Mouse (Mus musculus): ENCODE data around the gene Fmo1. TPM values are rescaled to one million over a fixed set of nuclear protein-coding genes. Genes with fewer than 3 reads are reported as not detected.

Gene Fmo1
- polyA plus RNA-seq, 1 experiment from 2014 or later = 63.4 TPM

DNA sequence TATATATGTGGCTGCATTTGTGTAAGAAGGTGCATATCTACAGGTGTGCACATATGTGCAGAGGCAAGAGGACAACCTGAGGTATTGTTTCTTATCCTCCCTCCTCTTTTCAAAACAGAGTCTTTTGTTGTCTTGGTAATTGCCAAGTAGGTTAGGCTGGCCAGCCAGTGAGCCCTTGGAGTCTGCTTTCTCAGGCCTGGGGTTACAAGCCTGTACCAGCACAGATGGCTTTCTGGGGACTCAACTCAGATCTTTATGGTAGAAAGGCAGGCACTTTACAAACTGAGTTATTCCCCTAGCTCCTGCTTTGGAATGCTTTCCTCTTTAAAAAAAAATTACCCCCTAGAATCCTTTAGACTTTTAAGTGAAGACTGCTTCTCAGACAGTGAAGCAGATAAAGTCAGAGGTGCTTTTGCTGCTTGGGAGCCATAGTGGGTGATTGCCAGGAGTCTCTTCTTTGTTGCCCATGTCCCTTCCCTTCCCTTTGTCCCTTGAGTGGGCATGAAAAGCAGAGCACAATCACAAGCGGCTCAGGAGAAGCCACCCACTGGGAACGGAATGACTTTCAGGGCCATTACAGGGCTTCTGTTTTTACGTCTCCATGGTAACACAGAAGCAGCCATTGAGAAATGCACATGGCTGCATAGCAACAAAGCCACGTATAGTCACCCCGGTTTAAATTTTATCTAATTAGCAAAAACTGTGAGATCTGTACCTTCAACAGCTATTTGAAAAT lies 34.4 kb downstream of the Fmo1 start:
- WGBS = 16% methylated on average over 5 of the region's 5 CpGs
- Histone ChIP-seq H3K9me3 (replicated peaks) (no peaks in the 10 kb centered on the region), H3K4me1 (0 out of 2 replicates have a peak, but pooled peaks cover 3% of the 10 kb centered on the region), H3K27ac (replicated peaks) (no peak overlapping the region), H3K4me2 (replicated peaks) (no peak overlapping the region), H3K36me3 (no peaks in the 10 kb centered on the region), H3K27me3 (no peaks in the 10 kb centered on the region), H3K4me3 (replicated peaks) (no peak overlapping the region), H3K9ac (no peak overlapping the region)
- no peak for ATAC-seq (ENCODE audit: insufficient number of reproducible peaks, low FRiP score, low TSS enrichment, low read depth)

GRCm38 (mm10) chr1:162819280-162819679 lies 47.1 kb downstream of the Fmo1 start:
- Histone ChIP-seq H3K9me3 (replicated peaks) (no peaks in the 10 kb centered on the region), H3K9ac (no peak overlapping the region), H3K27ac (replicated peaks) (no peak overlapping the region), H3K4me3 (replicated peaks) (no peak overlapping the region), H3K4me1 (no peaks in the 10 kb centered on the region), H3K27me3 (no peaks in the 10 kb centered on the region), H3K36me3 (no peaks in the 10 kb centered on the region), H3K4me2 (replicated peaks) (no peak overlapping the region)
- no peak for ATAC-seq (ENCODE audit: insufficient number of reproducible peaks, low FRiP score, low TSS enrichment, low read depth)
- WGBS = 91% methylated on average over 5 of the region's 5 CpGs

- Histone ChIP-seq H3K9ac (no peak overlapping the region), H3K27me3 (no peaks in the 10 kb centered on the region), H3K4me2 (replicated peaks) (no peak overlapping the region), H3K4me1 (no peaks in the 10 kb centered on the region), H3K4me3 (replicated peaks) (no peak overlapping the region), H3K9me3 (replicated peaks) (no peaks in the 10 kb centered on the region), H3K36me3 (no peaks in the 10 kb centered on the region), H3K27ac (replicated peaks) (no peak overlapping the region)
- no peak for ATAC-seq (ENCODE audit: insufficient number of reproducible peaks, low FRiP score, low TSS enrichment, low read depth)
- 84% methylated on average over 10 of the region's 10 CpGs for WGBS
These were observed 50.9 kb downstream of the Fmo1 start for GRCm38 (mm10) chr1:162815381-162816127.

DNA sequence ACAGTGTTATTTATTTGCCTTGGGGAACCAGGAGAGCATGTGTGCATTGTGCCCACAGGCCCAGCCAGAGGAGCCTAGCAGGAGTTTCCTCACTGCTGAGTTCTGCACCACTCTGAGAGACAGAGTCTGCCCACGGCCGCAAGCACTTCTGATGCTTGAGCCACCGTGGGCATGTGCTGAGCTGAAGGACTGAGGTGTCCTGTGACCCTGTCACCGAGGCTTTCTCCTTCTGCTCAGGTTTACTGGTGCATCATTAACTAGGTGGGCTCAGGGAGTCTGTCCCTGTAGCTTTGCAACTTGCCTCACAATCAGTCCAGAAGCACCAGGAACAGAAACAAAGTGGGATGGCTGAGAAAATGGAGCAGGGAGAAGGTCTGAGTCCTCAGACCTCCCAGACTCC lies 51.5 kb downstream of the Fmo1 start:
- H3K9ac ChIP-seq = no peak overlapping the region
- 73% methylated on average over 4 of the region's 4 CpGs for WGBS
- no peaks in the 10 kb centered on the region for H3K4me1 ChIP-seq
- ATAC-seq (ENCODE audit: insufficient number of reproducible peaks, low FRiP score, low TSS enrichment, low read depth) = no peak
- H3K27me3 ChIP-seq = no peaks in the 10 kb centered on the region
- H3K4me2 ChIP-seq (replicated peaks) = no peak overlapping the region
- no peaks in the 10 kb centered on the region for H3K36me3 ChIP-seq
- H3K4me3 ChIP-seq (replicated peaks) = no peak overlapping the region
- H3K27ac ChIP-seq (replicated peaks) = no peak overlapping the region
- H3K9me3 ChIP-seq (replicated peaks) = no peaks in the 10 kb centered on the region

DNA sequence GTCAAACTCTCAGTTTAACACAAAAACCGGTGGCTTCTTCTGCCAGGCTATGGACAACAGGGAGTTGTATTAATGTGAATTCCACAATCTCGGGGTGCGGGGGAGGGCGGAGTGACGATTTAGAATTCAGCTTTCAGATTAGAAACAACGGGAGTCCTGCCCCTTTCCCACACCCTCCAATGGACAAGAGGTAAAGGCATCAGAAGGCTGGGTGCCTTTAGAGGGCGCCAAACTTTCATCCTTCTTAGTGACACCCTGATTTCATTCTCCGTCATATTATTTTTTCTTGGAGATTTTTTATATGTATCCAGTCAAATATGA lies 52.6 kb downstream of the Fmo1 start, which contains the start of gene Fmo4:
Fmo4 (minus strand) TSS at position 137 of the 321 bp plus-strand sequence.
- Histone ChIP-seq H3K4me1 (no peaks in the 10 kb centered on the region), H3K27ac (replicated peaks) (no peak within 1 kb of the TSS), H3K9ac (no peak within 1 kb of the TSS), H3K27me3 (no peaks in the 10 kb centered on the region), H3K36me3 (no peaks in the 10 kb centered on the region), H3K9me3 (replicated peaks) (no peaks in the 10 kb centered on the region), H3K4me2 (replicated peaks) (no peak within 1 kb of the TSS), H3K4me3 (replicated peaks) (no peak within 1 kb of the TSS)
- ATAC-seq (ENCODE audit: insufficient number of reproducible peaks, low FRiP score, low TSS enrichment, low read depth) = no peak
- WGBS = 41% methylated on average over 8 of the region's 8 CpGs

GRCm38 (mm10) chr1:162813143-162813835 lies 53.1 kb downstream of the Fmo1 start:
- ATAC-seq (ENCODE audit: insufficient number of reproducible peaks, low FRiP score, low TSS enrichment, low read depth) = no peak
- H3K36me3 ChIP-seq = no peaks in the 10 kb centered on the region
- H3K4me1 ChIP-seq = no peaks in the 10 kb centered on the region
- no peak overlapping the region for H3K4me3 ChIP-seq (replicated peaks)
- 81% methylated on average over 9 of the region's 9 CpGs for WGBS
- no peak overlapping the region for H3K27ac ChIP-seq (replicated peaks)
- no peaks in the 10 kb centered on the region for H3K27me3 ChIP-seq
- H3K9me3 ChIP-seq (replicated peaks) = no peaks in the 10 kb centered on the region
- no peak overlapping the region for H3K9ac ChIP-seq
- H3K4me2 ChIP-seq (replicated peaks) = no peak overlapping the region

- H3K9me3 ChIP-seq (replicated peaks) = no peaks in the 10 kb centered on the region
- no peaks in the 10 kb centered on the region for H3K4me1 ChIP-seq
- H3K4me3 ChIP-seq (replicated peaks) = no peak overlapping the region
- no peak for ATAC-seq (ENCODE audit: insufficient number of reproducible peaks, low FRiP score, low TSS enrichment, low read depth)
- no peak overlapping the region for H3K27ac ChIP-seq (replicated peaks)
- whole genome bisulfite sequencing = 85% methylated on average over 3 of the region's 3 CpGs
- H3K4me2 ChIP-seq (replicated peaks) = no peak overlapping the region
- H3K36me3 ChIP-seq = no peaks in the 10 kb centered on the region
- H3K27me3 ChIP-seq = no peaks in the 10 kb centered on the region
- no peak overlapping the region for H3K9ac ChIP-seq
These were observed 57.9 kb downstream of the Fmo1 start for GRCm38 (mm10) chr1:162808541-162808940.

GRCm38 (mm10) chr1:162807441-162807840 lies 59.0 kb downstream of the Fmo1 start:
- Histone ChIP-seq H3K4me2 (replicated peaks) (no peak overlapping the region), H3K36me3 (no peaks in the 10 kb centered on the region), H3K9ac (no peak overlapping the region), H3K27ac (replicated peaks) (no peak overlapping the region), H3K9me3 (replicated peaks) (no peaks in the 10 kb centered on the region), H3K4me1 (no peaks in the 10 kb centered on the region), H3K27me3 (no peaks in the 10 kb centered on the region), H3K4me3 (replicated peaks) (no peak overlapping the region)
- WGBS = 86% methylated on average over 5 of the region's 5 CpGs
- ATAC-seq (ENCODE audit: insufficient number of reproducible peaks, low FRiP score, low TSS enrichment, low read depth) = no peak

- no peak for ATAC-seq (ENCODE audit: insufficient number of reproducible peaks, low FRiP score, low TSS enrichment, low read depth)
- no peak overlapping the region for H3K4me2 ChIP-seq (replicated peaks)
- H3K27me3 ChIP-seq = no peaks in the 10 kb centered on the region
- H3K36me3 ChIP-seq = no peaks in the 10 kb centered on the region
- no peak overlapping the region for H3K27ac ChIP-seq (replicated peaks)
- whole genome bisulfite sequencing = 56% methylated on average over 5 of the region's 5 CpGs
- H3K4me3 ChIP-seq (replicated peaks) = no peak overlapping the region
- no peaks in the 10 kb centered on the region for H3K9me3 ChIP-seq (replicated peaks)
- H3K9ac ChIP-seq = no peak overlapping the region
- no peaks in the 10 kb centered on the region for H3K4me1 ChIP-seq
These were observed 61.4 kb downstream of the Fmo1 start for GRCm38 (mm10) chr1:162805011-162805410.

DNA sequence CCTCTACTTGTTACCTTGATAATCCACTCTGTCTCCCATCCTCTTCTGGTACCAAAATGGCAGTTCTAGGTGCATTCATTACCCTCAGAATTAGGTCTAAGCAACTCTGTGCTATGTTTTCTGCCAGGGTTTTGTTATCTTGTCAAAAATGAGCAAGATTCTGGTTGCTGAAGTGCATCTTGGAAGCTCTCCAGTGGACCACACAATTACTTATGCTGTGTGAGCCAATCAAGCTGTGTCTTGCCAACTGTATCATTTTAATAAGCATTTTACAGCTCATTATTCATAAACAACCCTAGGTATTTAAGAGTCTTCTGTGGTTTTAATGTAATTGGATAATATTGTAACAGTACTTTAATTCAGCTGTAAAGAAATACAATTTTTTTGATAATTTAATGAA lies 70.0 kb downstream of the Fmo1 start:
- Histone ChIP-seq H3K27ac (replicated peaks) (no peak overlapping the region), H3K4me1 (no peaks in the 10 kb centered on the region), H3K9me3 (replicated peaks) (no peaks in the 10 kb centered on the region), H3K36me3 (no peaks in the 10 kb centered on the region), H3K4me3 (replicated peaks) (no peak overlapping the region), H3K4me2 (replicated peaks) (no peak overlapping the region), H3K9ac (no peak overlapping the region), H3K27me3 (no peaks in the 10 kb centered on the region)
- no peak for ATAC-seq (ENCODE audit: insufficient number of reproducible peaks, low FRiP score, low TSS enrichment, low read depth)

- H3K4me3 ChIP-seq (replicated peaks) = no peak overlapping the region
- no peak overlapping the region for H3K27ac ChIP-seq (replicated peaks)
- H3K9ac ChIP-seq = no peak overlapping the region
- ATAC-seq (ENCODE audit: insufficient number of reproducible peaks, low FRiP score, low TSS enrichment, low read depth) = no peak
- no peaks in the 10 kb centered on the region for H3K27me3 ChIP-seq
- WGBS = 54% methylated on average over 7 of the region's 7 CpGs
- no peaks in the 10 kb centered on the region for H3K4me1 ChIP-seq
- H3K36me3 ChIP-seq = no peaks in the 10 kb centered on the region
- H3K4me2 ChIP-seq (replicated peaks) = no peak overlapping the region
- no peaks in the 10 kb centered on the region for H3K9me3 ChIP-seq (replicated peaks)
These were observed 73.9 kb downstream of the Fmo1 start for GRCm38 (mm10) chr1:162792306-162793044.
